Mouse (Mus musculus): ENCODE data around the gene Doc2g. TPM values are rescaled to one million over a fixed set of nuclear protein-coding genes. Genes with fewer than 3 reads are reported as not detected.

The Doc2g gene
- polyA plus RNA-seq, 1 experiment from 2014 or later = 3.4 TPM

GRCm38 (mm10) chr19:4013066-4013465 is 10.0 kb downstream of the Doc2g start:
- ATAC-seq (ENCODE audit: low read depth) (peak; percentile 23; the same call in 1 of the 2 replicates), DNase-seq (ENCODE audit: low spot score) (no peak)
- peak overlapping the region; percentile 76 for H3K4me2 ChIP-seq (ENCODE audit: low read depth, low read length)
- peak overlapping the region; percentile 92 for H3K4me3 ChIP-seq (ENCODE audit: low read depth, low read length)
- H3K27me3 ChIP-seq (replicated peaks; ENCODE audit: control insufficient read depth, insufficient read depth, low read length) = no peaks in the 10 kb centered on the region
- 15% methylated on average over 9 of the region's 9 CpGs for WGBS
- no peaks in the 10 kb centered on the region for H3K9me3 ChIP-seq (ENCODE audit: control insufficient read depth, low read length)
- H3K4me1 ChIP-seq (ENCODE audit: control insufficient read depth, insufficient read depth, low read length) = peaks cover 4% of the 10 kb centered on the region; the same call in 1 of the 2 replicates
- no peak overlapping the region for H3K27ac ChIP-seq (replicated peaks; ENCODE audit: low read depth, low read length)
- H3K36me3 ChIP-seq (ENCODE audit: control insufficient read depth, insufficient read depth, low read length) = peaks cover 18% of the 10 kb centered on the region
- peak overlapping the region; percentile 55 for H3K9ac ChIP-seq (ENCODE audit: low read depth, low read length)

GRCm38 (mm10) chr19:4014802-4015201 is 11.7 kb downstream of the Doc2g start:
- Histone ChIP-seq H3K27me3 (replicated peaks; ENCODE audit: control insufficient read depth, insufficient read depth, low read length) (no peaks in the 10 kb centered on the region), H3K4me1 (ENCODE audit: control insufficient read depth, insufficient read depth, low read length) (peaks cover 4% of the 10 kb centered on the region; the same call in 1 of the 2 replicates)

GRCm38 (mm10) chr19:4015635-4016034 is 12.5 kb downstream of the Doc2g start:
- Histone ChIP-seq H3K4me3 (ENCODE audit: low read depth, low read length) (no peak overlapping the region), H3K4me2 (ENCODE audit: low read depth, low read length) (no peak overlapping the region), H3K27ac (replicated peaks; ENCODE audit: low read depth, low read length) (no peak overlapping the region), H3K36me3 (ENCODE audit: control insufficient read depth, insufficient read depth, low read length) (no peaks in the 10 kb centered on the region), H3K9me3 (ENCODE audit: control insufficient read depth, low read length) (no peaks in the 10 kb centered on the region), H3K9ac (ENCODE audit: low read depth, low read length) (no peak overlapping the region), H3K4me1 (ENCODE audit: control insufficient read depth, insufficient read depth, low read length) (peaks cover 4% of the 10 kb centered on the region; the same call in 1 of the 2 replicates), H3K27me3 (replicated peaks; ENCODE audit: control insufficient read depth, insufficient read depth, low read length) (no peaks in the 10 kb centered on the region)
- WGBS = 49% methylated on average over 5 of the region's 5 CpGs
- no peak for DNase-seq (ENCODE audit: low spot score)
- ATAC-seq (ENCODE audit: low read depth) = no peak

More at GRCm38 (mm10) chr19:4014802-4015201, 11.7 kb downstream of the Doc2g start:
- no peak overlapping the region for H3K4me3 ChIP-seq (ENCODE audit: low read depth, low read length)
- DNase-seq (ENCODE audit: low spot score) (no peak), ATAC-seq (ENCODE audit: low read depth) (no peak)
- peaks cover 1% of the 10 kb centered on the region; the same call in 1 of the 2 replicates for H3K36me3 ChIP-seq (ENCODE audit: control insufficient read depth, insufficient read depth, low read length)
- H3K9ac ChIP-seq (ENCODE audit: low read depth, low read length) = no peak overlapping the region
- H3K9me3 ChIP-seq (ENCODE audit: control insufficient read depth, low read length) = no peaks in the 10 kb centered on the region
- H3K27ac ChIP-seq (replicated peaks; ENCODE audit: low read depth, low read length) = no peak overlapping the region
- no peak overlapping the region for H3K4me2 ChIP-seq (ENCODE audit: low read depth, low read length)

GRCm38 (mm10) chr19:4017921-4018587 is 14.9 kb downstream of the Doc2g start:
- peak; percentile 39 for DNase-seq (ENCODE audit: low spot score)
- H3K4me3 ChIP-seq (ENCODE audit: low read depth, low read length) = no peak overlapping the region
- no peaks in the 10 kb centered on the region for H3K27me3 ChIP-seq (replicated peaks; ENCODE audit: control insufficient read depth, insufficient read depth, low read length)
- 61% methylated on average over 10 of the region's 10 CpGs for WGBS
- ATAC-seq (ENCODE audit: low read depth) = no peak
- H3K9ac ChIP-seq (ENCODE audit: low read depth, low read length) = no peak overlapping the region
- no peak overlapping the region for H3K4me2 ChIP-seq (ENCODE audit: low read depth, low read length)
- H3K27ac ChIP-seq (replicated peaks; ENCODE audit: low read depth, low read length) = no peak overlapping the region
- H3K36me3 ChIP-seq (ENCODE audit: control insufficient read depth, insufficient read depth, low read length) = no peaks in the 10 kb centered on the region
- no peaks in the 10 kb centered on the region for H3K4me1 ChIP-seq (ENCODE audit: control insufficient read depth, insufficient read depth, low read length)
- no peaks in the 10 kb centered on the region for H3K9me3 ChIP-seq (ENCODE audit: control insufficient read depth, low read length)

- DNase-seq (ENCODE audit: low spot score) (peak; percentile 92), ATAC-seq (ENCODE audit: low read depth) (peak; percentile 91)
- Histone ChIP-seq H3K9me3 (ENCODE audit: control insufficient read depth, low read length) (no peaks in the 10 kb centered on the region), H3K27ac (replicated peaks; ENCODE audit: low read depth, low read length) (no peak overlapping the region), H3K4me3 (ENCODE audit: low read depth, low read length) (no peak overlapping the region), H3K9ac (ENCODE audit: low read depth, low read length) (no peak overlapping the region; the same call in 1 of the 2 replicates), H3K4me2 (ENCODE audit: low read depth, low read length) (no peak overlapping the region), H3K4me1 (ENCODE audit: control insufficient read depth, insufficient read depth, low read length) (no peaks in the 10 kb centered on the region), H3K27me3 (replicated peaks; ENCODE audit: control insufficient read depth, insufficient read depth, low read length) (no peaks in the 10 kb centered on the region), H3K36me3 (ENCODE audit: control insufficient read depth, insufficient read depth, low read length) (no peaks in the 10 kb centered on the region)
- 24% methylated on average over 18 of the region's 18 CpGs for WGBS
Measured at GRCm38 (mm10) chr19:4018743-4019583, 15.8 kb downstream of the Doc2g start.

- Histone ChIP-seq H3K36me3 (ENCODE audit: control insufficient read depth, insufficient read depth, low read length) (no peaks in the 10 kb centered on the region), H3K27me3 (replicated peaks; ENCODE audit: control insufficient read depth, insufficient read depth, low read length) (no peaks in the 10 kb centered on the region), H3K27ac (replicated peaks; ENCODE audit: low read depth, low read length) (no peak overlapping the region), H3K4me2 (ENCODE audit: low read depth, low read length) (no peak overlapping the region), H3K4me1 (ENCODE audit: control insufficient read depth, insufficient read depth, low read length) (no peaks in the 10 kb centered on the region), H3K9ac (ENCODE audit: low read depth, low read length) (no peak overlapping the region), H3K4me3 (ENCODE audit: low read depth, low read length) (no peak overlapping the region), H3K9me3 (ENCODE audit: control insufficient read depth, low read length) (peaks cover 5% of the 10 kb centered on the region)
- 77% methylated on average over 7 of the region's 7 CpGs for WGBS
- no peak for DNase-seq (ENCODE audit: low spot score)
- ATAC-seq (ENCODE audit: low read depth) = no peak
Measured at GRCm38 (mm10) chr19:4023185-4023584, 20.1 kb downstream of the Doc2g start.

GRCm38 (mm10) chr19:4027576-4027975 is 24.5 kb downstream of the Doc2g start:
- Histone ChIP-seq H3K36me3 (ENCODE audit: control insufficient read depth, insufficient read depth, low read length) (no peaks in the 10 kb centered on the region), H3K4me2 (ENCODE audit: low read depth, low read length) (no peak overlapping the region), H3K27ac (replicated peaks; ENCODE audit: low read depth, low read length) (no peak overlapping the region), H3K4me3 (ENCODE audit: low read depth, low read length) (no peak overlapping the region), H3K9me3 (ENCODE audit: control insufficient read depth, low read length) (peaks cover 5% of the 10 kb centered on the region), H3K27me3 (replicated peaks; ENCODE audit: control insufficient read depth, insufficient read depth, low read length) (no peaks in the 10 kb centered on the region), H3K9ac (ENCODE audit: low read depth, low read length) (no peak overlapping the region), H3K4me1 (ENCODE audit: control insufficient read depth, insufficient read depth, low read length) (no peaks in the 10 kb centered on the region)
- DNase-seq (ENCODE audit: low spot score) = no peak
- ATAC-seq (ENCODE audit: low read depth) = no peak

- DNase-seq (ENCODE audit: low spot score) (no peak), ATAC-seq (ENCODE audit: low read depth) (no peak)
- Histone ChIP-seq H3K27ac (replicated peaks; ENCODE audit: low read depth, low read length) (no peak overlapping the region), H3K9ac (ENCODE audit: low read depth, low read length) (no peak overlapping the region), H3K27me3 (replicated peaks; ENCODE audit: control insufficient read depth, insufficient read depth, low read length) (no peaks in the 10 kb centered on the region), H3K4me1 (ENCODE audit: control insufficient read depth, insufficient read depth, low read length) (no peaks in the 10 kb centered on the region), H3K9me3 (ENCODE audit: control insufficient read depth, low read length) (no peaks in the 10 kb centered on the region), H3K4me3 (ENCODE audit: low read depth, low read length) (no peak overlapping the region), H3K36me3 (ENCODE audit: control insufficient read depth, insufficient read depth, low read length) (no peaks in the 10 kb centered on the region), H3K4me2 (ENCODE audit: low read depth, low read length) (no peak overlapping the region)
- 51% methylated on average over 7 of the region's 7 CpGs for WGBS
Measured at GRCm38 (mm10) chr19:4032668-4033067, 29.6 kb downstream of the Doc2g start.
